Mouse (Mus musculus) right cerebral cortex, adult 2 months (tissue): ENCODE results near the gene Pafah1b1.

Source experiments
- DNase-seq, 2 experiments: peaks; one replicate each; pipeline ENCODE4 v3.0.0; 2021 to 2022; ENCODE audit warnings: low spot score in 2 of 2

Gene Pafah1b1

GRCm38 (mm10) chr11:74724235-74724791 is at the start of gene Pafah1b1:
Gene Pafah1b1, minus strand, starts transcription at chr11:74724670.
- peak; percentile 92 to 94 for DNase-seq

- no peak for DNase-seq
Measured at GRCm38 (mm10) chr11:74772386-74772785, 47.9 kb upstream of the Pafah1b1 start.

- DNase-seq, result no peak
Measured at GRCm38 (mm10) chr11:74771650-74772049, 47.2 kb upstream of the Pafah1b1 start.

GRCm38 (mm10) chr11:74771234-74771633 is 46.8 kb upstream of the Pafah1b1 start:
- DNase-seq, result peak in 1 of 2 experiments; percentile 4

GRCm38 (mm10) chr11:74770595-74771207 is 46.2 kb upstream of the Pafah1b1 start, which contains the start of gene Mettl16:
Gene Mettl16, plus strand, starts transcription at chr11:74770830.
- DNase-seq, result peak; percentile 96

GRCm38 (mm10) chr11:74770037-74770436 is 45.6 kb upstream of the Pafah1b1 start:
- DNase-seq, result no peak

- no peak for DNase-seq
Measured at GRCm38 (mm10) chr11:74768045-74768444, 43.6 kb upstream of the Pafah1b1 start.

- no peak for DNase-seq
Measured at GRCm38 (mm10) chr11:74767469-74767868, 43.0 kb upstream of the Pafah1b1 start.

GRCm38 (mm10) chr11:74763960-74764625 is 39.6 kb upstream of the Pafah1b1 start:
- DNase-seq, result peak in 1 of 2 experiments; percentile 15

- no peak for DNase-seq
Measured at GRCm38 (mm10) chr11:74761011-74761705, 36.7 kb upstream of the Pafah1b1 start.

- no peak for DNase-seq
Measured at GRCm38 (mm10) chr11:74756631-74757030, 32.2 kb upstream of the Pafah1b1 start.

- peak in 1 of 2 experiments; percentile 12 for DNase-seq
Measured at GRCm38 (mm10) chr11:74751352-74752066, 27.0 kb upstream of the Pafah1b1 start.

- no peak for DNase-seq
Measured at GRCm38 (mm10) chr11:74750662-74751351, 26.3 kb upstream of the Pafah1b1 start.

GRCm38 (mm10) chr11:74749241-74749640 is 24.8 kb upstream of the Pafah1b1 start:
- DNase-seq, result no peak

GRCm38 (mm10) chr11:74748022-74748421 is 23.6 kb upstream of the Pafah1b1 start:
- DNase-seq, result no peak

GRCm38 (mm10) chr11:74737861-74738260 is 13.4 kb upstream of the Pafah1b1 start:
- no peak for DNase-seq

GRCm38 (mm10) chr11:74734917-74735316 is 10.4 kb upstream of the Pafah1b1 start:
- DNase-seq, result no peak

- no peak for DNase-seq
Measured at GRCm38 (mm10) chr11:74725181-74725580, 711 bp upstream of the Pafah1b1 start.

- peak; percentile 73 to 82 for DNase-seq
Measured at GRCm38 (mm10) chr11:74723357-74724234, 874 bp downstream of the Pafah1b1 start.

GRCm38 (mm10) chr11:74721971-74722370 is 2.5 kb downstream of the Pafah1b1 start:
- no peak for DNase-seq
